ENCODE assay signal across 20 mouse cellular contexts in the genomic region with DNA sequence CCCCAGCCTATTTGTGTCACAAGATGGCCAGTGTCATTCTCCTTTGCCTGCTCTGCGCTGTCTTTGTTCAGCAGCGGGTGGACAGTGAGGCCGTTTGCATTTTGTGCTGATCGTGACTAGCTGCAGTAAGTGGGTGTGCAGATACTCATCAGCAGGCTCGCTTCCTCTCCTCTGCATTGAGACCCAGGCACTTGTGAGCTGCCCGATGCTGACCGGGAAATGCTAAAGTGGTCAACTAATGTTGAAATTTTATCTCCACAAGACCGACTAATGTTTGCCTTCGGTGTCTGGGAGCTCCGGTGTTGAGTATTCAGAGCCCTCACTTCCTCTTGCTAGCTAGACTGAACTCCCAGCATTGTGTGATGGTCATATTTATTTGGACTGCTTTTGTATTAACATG. TPM values are rescaled to one million over a fixed set of nuclear protein-coding genes. Genes with fewer than 3 reads are reported as not detected.
DNase-seq lines count a peak whose midpoint lies in the region; ATAC-seq and TF ChIP-seq lines count a peak whose summit lies in the region.
"Had no signal": no experiment of that assay in that cellular context is flagged by ENCODE, and none has a peak within 500 bp of the region (broad histone marks: within the 10 kb centered on the region; RNA-seq: fewer than 3 reads in every experiment).

No protein-coding gene starts in this region.

- peaks cover 55% of the 10 kb centered on the region for H3K36me3 ChIP-seq in liver, embryonic 13.5 days
- H3K36me3 ChIP-seq in liver, embryonic 12.5 days: peaks cover 72% of the 10 kb centered on the region
- H3K36me3 ChIP-seq in liver, embryonic 16.5 days (ENCODE audit: control insufficient read depth, insufficient read depth): no peaks in the 10 kb centered on the region; the same call in 1 of the 2 replicates

- 0 out of 2 replicates have a peak, but pooled peaks have one; percentile 21 for ATAC-seq in liver, embryonic 13.5 days (ENCODE audit: low read depth)
- ATAC-seq in liver, embryonic 12.5 days: no peak
- ATAC-seq in liver, embryonic 16.5 days (ENCODE audit: low read depth): 0 out of 2 replicates have a peak, but pooled peaks have one; percentile 15
- no peak for ATAC-seq in activated CD4-positive, CD25-positive, alpha-beta regulatory T cell, adult 4 months
- ATAC-seq: hindbrain, embryonic 16.5 days; intestine, postnatal 0 days; midbrain, embryonic 13.5 days had no signal

- no peaks in the 10 kb centered on the region for H3K27me3 ChIP-seq in liver, embryonic 13.5 days
- no peaks in the 10 kb centered on the region for H3K27me3 ChIP-seq in liver, embryonic 12.5 days (replicated peaks)
- no peaks in the 10 kb centered on the region for H3K27me3 ChIP-seq in liver, embryonic 16.5 days (ENCODE audit: control insufficient read depth, insufficient read depth, low read depth, low read length)
- H3K27me3 ChIP-seq: lung, embryonic 15.5 days; midbrain, embryonic 13.5 days had no signal

- no peak overlapping the region for H3K9ac ChIP-seq in liver, embryonic 13.5 days
- no peak overlapping the region for H3K9ac ChIP-seq in liver, embryonic 12.5 days
- H3K9ac ChIP-seq in liver, embryonic 16.5 days (ENCODE audit: low read depth, low read length): no peak overlapping the region
- H3K9ac ChIP-seq: lung, embryonic 15.5 days; midbrain, embryonic 13.5 days had no signal

- no peak overlapping the region for H3K4me3 ChIP-seq in liver, embryonic 13.5 days (replicated peaks)
- no peak overlapping the region for H3K4me3 ChIP-seq in liver, embryonic 12.5 days
- no peak overlapping the region for H3K4me3 ChIP-seq in bone marrow, adult 2 months (replicated peaks; ENCODE audit: control insufficient read depth, low read depth, low read length)
- H3K4me3 ChIP-seq in liver, embryonic 16.5 days (ENCODE audit: low read depth, low read length): no peak overlapping the region
- H3K4me3 ChIP-seq: layer of hippocampus, adult 2 months; left cerebral cortex, adult 2 months; lung, embryonic 15.5 days; midbrain, embryonic 13.5 days had no signal

- no peaks in the 10 kb centered on the region for H3K9me3 ChIP-seq in liver, embryonic 13.5 days (replicated peaks)
- no peaks in the 10 kb centered on the region for H3K9me3 ChIP-seq in liver, embryonic 12.5 days (replicated peaks)
- no peaks in the 10 kb centered on the region for H3K9me3 ChIP-seq in liver, embryonic 16.5 days (replicated peaks; ENCODE audit: control insufficient read depth, low read length)
- H3K9me3 ChIP-seq: lung, embryonic 15.5 days; midbrain, embryonic 13.5 days had no signal

- H3K27ac ChIP-seq in liver, embryonic 13.5 days: no peak overlapping the region; the same call in 1 of the 2 replicates
- no peak overlapping the region for H3K27ac ChIP-seq in liver, embryonic 12.5 days
- peak overlapping the region; percentile 18; the same call in 1 of the 2 replicates for H3K27ac ChIP-seq in bone marrow, adult 2 months (ENCODE audit: control insufficient read depth, insufficient read depth, low read depth, low read length, poor library complexity)
- H3K27ac ChIP-seq in liver, embryonic 16.5 days (ENCODE audit: low read length): no peak overlapping the region
- H3K27ac ChIP-seq: layer of hippocampus, adult 2 months; left cerebral cortex, adult 2 months; lung, embryonic 15.5 days; midbrain, embryonic 13.5 days had no signal

- no peak for TF ChIP-seq CTCF in bone marrow, adult 2 months (IDR thresholded peaks at IDR 0.05; ENCODE audit: control insufficient read depth, insufficient read depth, low read length)

- peaks cover 66% of the 10 kb centered on the region for H3K4me1 ChIP-seq in liver, embryonic 13.5 days (replicated peaks)
- H3K4me1 ChIP-seq in liver, embryonic 12.5 days: peaks cover 41% of the 10 kb centered on the region
- peaks cover 8% of the 10 kb centered on the region for H3K4me1 ChIP-seq in bone marrow, adult 2 months (ENCODE audit: control insufficient read depth, insufficient read depth, low read length)
- peaks cover 6% of the 10 kb centered on the region for H3K4me1 ChIP-seq in liver, embryonic 16.5 days (ENCODE audit: control insufficient read depth, low read depth, low read length)
- H3K4me1 ChIP-seq: lung, embryonic 15.5 days had no signal

- no peak for TF ChIP-seq POLR2A in bone marrow, adult 2 months (IDR thresholded peaks at IDR 0.05; ENCODE audit: borderline replicate concordance, control insufficient read depth, low read depth, low read length)

- no peak for DNase-seq in liver, embryonic 13.5 days
- peak; percentile 20 for DNase-seq in naive thymus-derived CD4-positive, alpha-beta T cell, adult 2 months (ENCODE audit: low read depth)
- DNase-seq in layer of hippocampus, adult 18-20 months (ENCODE audit: low spot score in 2 of 2): no peak
- DNase-seq: adrenal gland, postnatal 14 days; B cell, adult 2 months; cerebellum, postnatal 10 days; gastrocnemius, postnatal 10 days; heart, postnatal 36 days; right cerebral cortex, adult 18-20 months; thymus, postnatal 36 days had no signal

- 22% methylated on average over 10 of the region's 10 CpGs for WGBS in liver, embryonic 13.5 days (ENCODE audit: insufficient replicate concordance)
- WGBS in liver, embryonic 12.5 days (ENCODE audit: insufficient replicate concordance): 25% methylated on average over 10 of the region's 10 CpGs
- WGBS in bone marrow, adult 2 months: 27% methylated on average over 10 of the region's 10 CpGs
- 27% methylated on average over 10 of the region's 10 CpGs for WGBS in liver, embryonic 16.5 days (ENCODE audit: insufficient replicate concordance)

- no peak overlapping the region for H3K4me2 ChIP-seq in liver, embryonic 13.5 days
- H3K4me2 ChIP-seq in liver, embryonic 12.5 days: no peak overlapping the region
- H3K4me2 ChIP-seq in liver, embryonic 16.5 days (ENCODE audit: low read depth, low read length): no peak overlapping the region
- H3K4me2 ChIP-seq: lung, embryonic 15.5 days; midbrain, embryonic 13.5 days had no signal

RNA-seq across cellular contexts. Expression of a gene that starts 10.7 kb away (rescaled TPM):
- 39.1 and 53.4 TPM in 2 replicates for polyA plus RNA-seq in liver, embryonic 13.5 days (2015; fragmentation: Nextera tagmentation; extraction: Ambion mirVana)
- polyA plus RNA-seq in liver, embryonic 12.5 days (2016; fragmentation: Nextera tagmentation; extraction: Ambion mirVana): 59.4 and 60.3 TPM in 2 replicates
- 15.0 and 17.4 TPM in 2 replicates for polyA plus RNA-seq in bone marrow, adult 2 months (2011; ENCODE audit: insufficient read depth, insufficient read length, low replicate concordance, missing spikeins)
- 28.6 and 30.5 TPM in 2 replicates for polyA plus RNA-seq in liver, embryonic 16.5 days (2015; fragmentation: Nextera tagmentation; extraction: Ambion mirVana)
- total RNA-seq in layer of hippocampus, adult 18-20 months (2021): 10 to 100 TPM; 12.2 to 12.4 TPM
- 100 to 1,000 TPM; 110 to 119 TPM for polyA plus RNA-seq in activated CD4-positive, CD25-positive, alpha-beta regulatory T cell, adult 4 months (2017; shearing (Covaris generic))

Comparison
In these comparisons a context has a peak if more than half of its experiments do, and no peak if none do; other contexts are left out.
1. ATAC-seq: peak in liver, embryonic 13.5 days (single experiment) and liver, embryonic 16.5 days (single experiment); none in liver, embryonic 12.5 days (single experiment) and activated CD4-positive, CD25-positive, alpha-beta regulatory T cell, adult 4 months (single experiment).